Mouse (Mus musculus) thymus, adult 2 months (tissue): ENCODE measurements at regions not wholly inside any gene's neighbourhood (a gene's known extent, or its start where the extent isn't known, plus 50 kb on each side); places are given as distances from the start of the nearest gene placed in this dataset.

Experiments
- CTCF ChIP-seq: fragments of 200-500 bp; IDR thresholded peaks from 2 replicates; pipeline ENCODE4 v1.5.1; 2012; ENCODE audit warnings: mild to moderate bottlenecking, control low read depth, low read length, moderate library complexity, borderline replicate concordance; ENCODE audit not compliant: control insufficient read depth, poor library complexity, insufficient read depth; ENCODE audit errors: extremely low read depth
- POLR2A ChIP-seq: fragments of 200-500 bp; IDR thresholded peaks from 2 replicates; pipeline ENCODE4 v1.6.1; 2012; ENCODE audit warnings: mild to moderate bottlenecking, low read length, control low read depth, moderate library complexity; ENCODE audit not compliant: control insufficient read depth, poor library complexity, insufficient read depth; ENCODE audit errors: extremely low read depth

- TF ChIP-seq CTCF (no peak), POLR2A (no peak)
These were observed 194.3 kb downstream of the 3100002H09Rik start for GRCm38 (mm10) chr4:124416266-124416665.
